Mouse (Mus musculus) urinary bladder, adult 2 months (tissue): Measurements from ENCODE around the gene Mapk6. TPM values are rescaled to one million over a fixed set of nuclear protein-coding genes. Genes with fewer than 3 reads are reported as not detected.
"Not testable (repeated sequence)": the region's sequence is repeated elsewhere in the genome, so short reads cannot be mapped to it uniquely, and the experiment has no call there.

Experiments
- DNase-seq: peaks from one replicate; pipeline ENCODE4 v3.0.0; 2022; ENCODE audit warnings: low spot score
- polyA plus RNA-seq: library from polyadenylated mRNA; depleted of rRNA; stranded (reverse); fragments of >200 nt; gene quantifications from 2 replicates; pipeline ENCODE4 v1.2.3, GENCODE M21; 2012; rRNA removed

Gene Mapk6
- polyA plus RNA-seq, result 22.5 and 29.1 TPM in 2 replicates

GRCm38 (mm10) chr9:75409852-75410378 lies at the start of gene Mapk6:
Gene Mapk6 (minus strand): TSS chr9:75410005.
- peak; percentile 99 for DNase-seq

- no peak for DNase-seq
Observed at GRCm38 (mm10) chr9:75455684-75456083, 45.9 kb upstream of the Mapk6 start.

- no peak for DNase-seq
Observed at GRCm38 (mm10) chr9:75453994-75454393, 44.2 kb upstream of the Mapk6 start.

- DNase-seq, result no peak
Observed at GRCm38 (mm10) chr9:75448021-75448420, 38.2 kb upstream of the Mapk6 start.

- DNase-seq, result not testable (repeated sequence)
Observed at GRCm38 (mm10) chr9:75446574-75446973, 36.8 kb upstream of the Mapk6 start.

- no peak for DNase-seq
Observed at GRCm38 (mm10) chr9:75444981-75445380, 35.2 kb upstream of the Mapk6 start.

- DNase-seq, result no peak
Observed at GRCm38 (mm10) chr9:75441691-75442131, 31.9 kb upstream of the Mapk6 start.

- peak; percentile 73 for DNase-seq
Observed at GRCm38 (mm10) chr9:75440796-75441666, 31.2 kb upstream of the Mapk6 start, which contains the start of gene Leo1. Gene Leo1 (plus strand): TSS chr9:75441524.

GRCm38 (mm10) chr9:75437653-75438385 lies 28.0 kb upstream of the Mapk6 start:
- no peak for DNase-seq

GRCm38 (mm10) chr9:75435918-75436317 lies 26.1 kb upstream of the Mapk6 start:
- no peak for DNase-seq

GRCm38 (mm10) chr9:75435291-75435690 lies 25.5 kb upstream of the Mapk6 start:
- no peak for DNase-seq

- no peak for DNase-seq
Observed at GRCm38 (mm10) chr9:75434872-75435271, 25.1 kb upstream of the Mapk6 start.

- DNase-seq, result no peak
Observed at GRCm38 (mm10) chr9:75434172-75434793, 24.5 kb upstream of the Mapk6 start.

GRCm38 (mm10) chr9:75432694-75433093 lies 22.9 kb upstream of the Mapk6 start:
- DNase-seq, result no peak

- no peak for DNase-seq
Observed at GRCm38 (mm10) chr9:75430822-75431621, 21.2 kb upstream of the Mapk6 start.

GRCm38 (mm10) chr9:75429657-75430056 lies 19.9 kb upstream of the Mapk6 start:
- DNase-seq, result no peak

GRCm38 (mm10) chr9:75429040-75429439 lies 19.2 kb upstream of the Mapk6 start:
- no peak for DNase-seq

GRCm38 (mm10) chr9:75428274-75428600 lies 18.4 kb upstream of the Mapk6 start:
- DNase-seq, result no peak

GRCm38 (mm10) chr9:75427366-75428273 lies 17.8 kb upstream of the Mapk6 start:
- no peak for DNase-seq

- no peak for DNase-seq
Observed at GRCm38 (mm10) chr9:75425796-75426391, 16.1 kb upstream of the Mapk6 start.
